Mouse (Mus musculus) midbrain, embryonic 15.5 days (tissue): ENCODE measurements around the gene Mgat5b. TPM values are rescaled to one million over a fixed set of nuclear protein-coding genes. Genes with fewer than 3 reads are reported as not detected.

ENCODE experiments used
- ATAC-seq: fragments of 200-750 bp; cut with Nextera tagmentation; replicated peaks from 2 replicates; pipeline ENCODE4 v1.8.0; 2017; ENCODE audit warnings: moderate TSS enrichment
- H3K27ac ChIP-seq: fragments of 300-500 bp; sonication (generic); 2 replicates; pipeline ENCODE4 v1.5.1; 2015; ENCODE audit warnings: mild to moderate bottlenecking, inconsistent platforms
- H3K27me3 ChIP-seq: fragments of 300-500 bp; sonication (generic); replicated peaks from 2 replicates; pipeline ENCODE4 v1.6.1; 2015; ENCODE audit warnings: inconsistent platforms
- H3K36me3 ChIP-seq: fragments of 300-500 bp; sonication (generic); replicated peaks from 2 replicates; pipeline ENCODE4 v1.6.1; 2015; ENCODE audit warnings: inconsistent platforms
- H3K4me1 ChIP-seq: fragments of 300-500 bp; sonication (generic); 2 replicates; pipeline ENCODE4 v1.6.1; 2015; ENCODE audit warnings: inconsistent platforms
- H3K4me2 ChIP-seq: fragments of 300-500 bp; sonication (generic); 2 replicates; pipeline ENCODE4 v1.6.1; 2015; ENCODE audit warnings: inconsistent platforms, mild to moderate bottlenecking, moderate library complexity
- H3K4me3 ChIP-seq: fragments of 300-500 bp; sonication (generic); 2 replicates; pipeline ENCODE4 v1.5.1; 2015; ENCODE audit warnings: mild to moderate bottlenecking, inconsistent platforms
- H3K9ac ChIP-seq: fragments of 300-500 bp; sonication (generic); 2 replicates; pipeline ENCODE4 v1.6.1; 2015; ENCODE audit warnings: mild to moderate bottlenecking, inconsistent platforms
- H3K9me3 ChIP-seq: fragments of 300-500 bp; sonication (generic); 2 replicates; pipeline ENCODE4 v1.6.1; 2016; ENCODE audit warnings: inconsistent platforms
- WGBS: fragments of 180-500 bp; shearing (Covaris S2); methylation state at CpG from one replicate; pipeline ENCODE4 v1.1.7; 2015; ENCODE audit warnings: mixed read lengths; 5-methylcytosine and 5-hydroxymethylcytosine counted together
- polyA plus RNA-seq: library from polyadenylated mRNA; unstranded; fragments of >200 nt; fragmentation: Nextera tagmentation; extraction: Ambion mirVana; gene quantifications from 2 replicates; pipeline ENCODE4 v1.2.1, GENCODE M21; 2015

Gene Mgat5b
- polyA plus RNA-seq, 1 experiment from 2014 or later: 28.3 TPM

GRCm38 (mm10) chr11:117023537-117023936, 104.9 kb downstream of the Mgat5b start:
- no peak overlapping the region for H3K27ac ChIP-seq
- peaks cover 10% of the 10 kb centered on the region for H3K4me1 ChIP-seq
- no peak for ATAC-seq
- H3K4me2 ChIP-seq: no peak overlapping the region
- H3K9ac ChIP-seq: no peak overlapping the region
- WGBS: 93% methylated on average over 3 of the region's 3 CpGs
- H3K9me3 ChIP-seq: no peaks in the 10 kb centered on the region
- no peaks in the 10 kb centered on the region for H3K27me3 ChIP-seq
- no peaks in the 10 kb centered on the region for H3K36me3 ChIP-seq
- H3K4me3 ChIP-seq: no peak overlapping the region

DNA sequence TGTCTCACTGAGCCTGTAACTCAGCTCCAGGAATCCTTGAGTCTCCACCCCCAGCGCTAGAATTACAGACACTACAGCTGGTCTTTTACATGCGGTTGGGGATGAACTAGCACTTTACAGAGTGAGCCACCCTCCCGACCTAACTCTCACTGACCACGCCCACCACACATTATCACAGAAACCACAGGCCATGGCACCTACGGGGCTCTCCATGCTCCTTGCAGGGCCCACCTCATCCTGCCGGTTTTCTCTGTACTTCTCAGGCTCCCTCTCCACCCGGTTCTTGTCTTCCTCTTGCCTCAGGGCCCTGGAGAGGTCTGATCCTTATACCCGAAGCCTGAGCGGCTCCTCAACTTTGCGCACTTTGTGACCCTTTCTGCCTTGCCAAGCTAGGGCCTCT, 109.0 kb downstream of the Mgat5b start:
- Histone ChIP-seq H3K4me2 (no peak overlapping the region), H3K9ac (no peak overlapping the region), H3K27me3 (no peaks in the 10 kb centered on the region), H3K4me3 (no peak overlapping the region), H3K27ac (no peak overlapping the region), H3K4me1 (peaks cover 37% of the 10 kb centered on the region), H3K9me3 (no peaks in the 10 kb centered on the region), H3K36me3 (no peaks in the 10 kb centered on the region)
- 62% methylated on average over 10 of the region's 10 CpGs for WGBS
- no peak for ATAC-seq

DNA sequence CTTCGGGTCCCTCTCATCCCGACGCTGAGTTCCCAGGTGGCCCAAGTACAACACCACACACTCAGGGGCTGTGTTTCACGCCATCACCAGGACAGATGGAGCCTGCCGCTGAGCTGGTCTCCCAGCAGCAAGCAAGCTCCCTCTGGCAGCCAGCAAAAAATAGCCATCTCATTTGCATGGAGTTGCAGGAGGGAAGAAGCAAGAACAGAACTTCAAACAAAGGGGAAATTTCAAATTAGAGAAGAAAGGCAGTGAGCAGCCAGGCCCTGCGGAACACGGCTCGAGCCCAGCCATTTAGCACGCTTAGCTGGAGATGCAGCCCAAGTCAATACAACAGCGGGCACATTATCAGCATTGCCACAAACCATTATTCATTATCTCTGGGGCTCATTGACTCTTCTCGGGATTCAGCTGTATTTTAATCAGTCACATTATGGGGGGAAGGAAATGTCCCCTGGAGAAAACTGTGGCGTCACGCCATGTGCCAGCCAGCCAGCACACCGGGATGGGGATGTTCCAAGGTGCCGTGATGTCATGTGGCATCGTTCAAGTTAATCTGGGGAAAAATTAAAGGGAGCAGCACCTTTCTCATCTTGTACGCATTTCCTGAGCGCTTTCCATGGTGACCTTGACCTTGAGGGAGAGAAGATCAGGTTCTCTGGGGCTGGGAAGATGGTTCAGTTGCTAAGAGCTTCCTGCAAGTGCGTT, 110.4 kb downstream of the Mgat5b start:
- H3K36me3 ChIP-seq: no peaks in the 10 kb centered on the region
- H3K9ac ChIP-seq: no peak overlapping the region
- peak overlapping the region; percentile 40 for H3K27ac ChIP-seq
- H3K4me3 ChIP-seq: no peak overlapping the region
- H3K4me2 ChIP-seq: no peak overlapping the region
- no peaks in the 10 kb centered on the region for H3K9me3 ChIP-seq
- ATAC-seq: no peak
- no peaks in the 10 kb centered on the region for H3K27me3 ChIP-seq
- peaks cover 37% of the 10 kb centered on the region for H3K4me1 ChIP-seq
- WGBS: 32% methylated on average over 19 of the region's 19 CpGs

DNA sequence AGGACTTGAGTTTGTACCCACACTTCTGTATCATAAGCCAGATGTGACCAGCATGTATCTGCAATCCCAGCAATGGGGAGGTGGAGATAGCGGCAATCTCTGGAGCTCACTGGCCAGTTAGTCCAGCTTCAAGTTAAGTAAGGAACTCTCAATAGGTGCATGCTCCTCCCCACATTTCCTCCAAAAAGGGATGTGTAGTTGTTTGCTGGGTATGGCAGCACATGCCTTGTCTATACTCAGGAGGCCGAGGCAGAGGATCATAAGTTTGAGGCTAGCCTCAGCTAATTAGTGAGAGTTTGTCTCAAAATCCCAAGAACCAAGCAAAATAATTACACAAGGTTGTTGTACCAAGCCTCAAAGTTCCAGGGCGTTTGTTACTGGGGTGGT, 110.9 kb downstream of the Mgat5b start:
- Histone ChIP-seq H3K4me2 (no peak overlapping the region), H3K4me1 (peaks cover 37% of the 10 kb centered on the region), H3K36me3 (no peaks in the 10 kb centered on the region), H3K4me3 (no peak overlapping the region), H3K27ac (peak overlapping the region; percentile 40; the same call in 1 of the 2 replicates), H3K9me3 (no peaks in the 10 kb centered on the region), H3K9ac (no peak overlapping the region), H3K27me3 (no peaks in the 10 kb centered on the region)
- 92% methylated on average over 3 of the region's 3 CpGs for WGBS
- ATAC-seq: no peak

GRCm38 (mm10) chr11:117030018-117030417, 111.4 kb downstream of the Mgat5b start:
- Histone ChIP-seq H3K4me1 (peaks cover 37% of the 10 kb centered on the region), H3K27ac (peak overlapping the region; percentile 40), H3K4me3 (no peak overlapping the region), H3K27me3 (no peaks in the 10 kb centered on the region), H3K9me3 (no peaks in the 10 kb centered on the region), H3K36me3 (no peaks in the 10 kb centered on the region), H3K9ac (no peak overlapping the region), H3K4me2 (no peak overlapping the region)
- WGBS: 34% methylated on average over 3 of the region's 3 CpGs
- no peak for ATAC-seq

- H3K27me3 ChIP-seq: no peaks in the 10 kb centered on the region
- no peak overlapping the region for H3K4me3 ChIP-seq
- H3K9ac ChIP-seq: no peak overlapping the region
- H3K9me3 ChIP-seq: no peaks in the 10 kb centered on the region
- peaks cover 37% of the 10 kb centered on the region for H3K4me1 ChIP-seq
- 48% methylated on average over 8 of the region's 8 CpGs for WGBS
- H3K27ac ChIP-seq: peak overlapping the region; percentile 40
- no peaks in the 10 kb centered on the region for H3K36me3 ChIP-seq
- H3K4me2 ChIP-seq: no peak overlapping the region
- ATAC-seq: no peak
Observed at GRCm38 (mm10) chr11:117030471-117031101, 111.9 kb downstream of the Mgat5b start.

- H3K4me1 ChIP-seq: peaks cover 43% of the 10 kb centered on the region
Observed at GRCm38 (mm10) chr11:117031249-117031648, 112.6 kb downstream of the Mgat5b start.

DNA sequence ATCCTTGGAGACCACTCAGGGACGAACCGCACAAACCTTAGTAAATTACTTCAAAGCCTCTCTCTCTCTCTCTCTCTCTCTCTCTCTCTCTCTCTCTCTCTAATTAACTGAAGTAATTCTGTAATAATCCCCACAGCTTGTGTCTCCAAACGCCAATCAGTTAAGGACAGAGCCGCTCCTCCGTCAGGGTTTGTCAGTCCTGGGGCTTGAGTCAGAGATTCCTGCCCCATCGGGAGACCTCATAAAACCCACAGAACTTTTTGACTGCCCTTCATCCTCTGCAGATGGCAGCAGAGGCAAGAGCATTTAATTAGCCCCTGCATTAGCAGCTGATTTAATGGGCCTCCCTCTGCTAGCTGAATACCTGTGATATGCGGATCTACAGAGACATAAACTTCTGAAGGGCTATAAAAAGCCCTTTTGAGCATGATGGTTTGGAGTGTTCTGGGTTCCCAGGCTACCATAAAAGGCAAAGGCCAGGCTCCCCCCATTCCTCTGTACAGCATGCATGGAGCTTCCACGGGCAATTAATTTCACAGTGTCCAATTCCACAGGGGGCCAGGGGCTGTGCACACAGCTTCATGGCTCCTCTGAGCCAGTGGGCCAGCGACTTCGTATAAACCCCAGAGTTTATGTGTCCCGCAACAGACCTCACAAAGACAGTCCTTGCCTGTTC, 117.1 kb downstream of the Mgat5b start:
- Histone ChIP-seq H3K9me3 (no peaks in the 10 kb centered on the region), H3K9ac (no peak overlapping the region), H3K4me1 (peaks cover 18% of the 10 kb centered on the region), H3K27me3 (no peaks in the 10 kb centered on the region), H3K4me2 (no peak overlapping the region), H3K4me3 (no peak overlapping the region), H3K27ac (no peak overlapping the region), H3K36me3 (no peaks in the 10 kb centered on the region)
- 32% methylated on average over 11 of the region's 11 CpGs for WGBS
- ATAC-seq: no peak; the same call in 1 of the 2 replicates

More at GRCm38 (mm10) chr11:117031249-117031648, 112.6 kb downstream of the Mgat5b start:
- Histone ChIP-seq H3K27me3 (no peaks in the 10 kb centered on the region), H3K36me3 (no peaks in the 10 kb centered on the region), H3K4me3 (no peak overlapping the region), H3K27ac (peak overlapping the region; percentile 40), H3K4me2 (no peak overlapping the region), H3K9me3 (no peaks in the 10 kb centered on the region), H3K9ac (no peak overlapping the region)
- WGBS: 22% methylated on average over 4 of the region's 4 CpGs
- no peak for ATAC-seq

Other genes starting within 250 kb of the Mgat5b start
- not detected in 2 replicates for gene St6galnac1, start 143.4 kb upstream of the Mgat5b start, polyA plus RNA-seq
- gene Mxra7, start 90.8 kb upstream of the Mgat5b start, polyA plus RNA-seq: 25.1 and 26.9 TPM in 2 replicates
- gene Mettl23, start 75.6 kb upstream of the Mgat5b start, polyA plus RNA-seq: 63.9 and 64.6 TPM in 2 replicates
- gene Jmjd6, start 75.4 kb upstream of the Mgat5b start, polyA plus RNA-seq: 73.8 and 75.1 TPM in 2 replicates
- gene Mfsd11, start 66.4 kb upstream of the Mgat5b start, polyA plus RNA-seq: 51.5 and 51.8 TPM in 2 replicates
- gene Srsf2, start 65.8 kb upstream of the Mgat5b start, polyA plus RNA-seq: 535 and 551 TPM in 2 replicates
- gene Sec14l1, start 196.3 kb downstream of the Mgat5b start, polyA plus RNA-seq: 62.8 and 63.9 TPM in 2 replicates